Mouse (Mus musculus) heart, adult 2 months (tissue): Measurements from ENCODE around the gene Eef2. TPM values are rescaled to one million over a fixed set of nuclear protein-coding genes. Genes with fewer than 3 reads are reported as not detected.

Experiments used
- DNase-seq, 2 experiments: peaks; one replicate each; pipeline ENCODE4 v3.0.0; 2021
- H3K27ac ChIP-seq: fragments of 200-600 bp; 2 replicates; pipeline ENCODE4 v1.8.1; 2022
- H3K27me3 ChIP-seq: fragments of 200-500 bp; 2 replicates; pipeline ENCODE4 v1.6.1; 2012; ENCODE audit warnings: mild to moderate bottlenecking, low read length, inconsistent platforms, mixed read lengths; ENCODE audit not compliant: control insufficient read depth, insufficient read depth
- H3K36me3 ChIP-seq: fragments of 200-500 bp; 2 replicates; pipeline ENCODE4 v1.6.1; 2012; ENCODE audit warnings: low read length, inconsistent platforms; ENCODE audit not compliant: control insufficient read depth, insufficient read depth
- H3K4me1 ChIP-seq: fragments of 200-500 bp; 2 replicates; pipeline ENCODE4 v1.6.1; 2011; ENCODE audit warnings: low read length; ENCODE audit not compliant: control insufficient read depth, insufficient read depth
- H3K4me3 ChIP-seq: fragments of 200-600 bp; 2 replicates; pipeline ENCODE4 v1.8.1; 2022
- H3K79me2 ChIP-seq: fragments of 200-500 bp; replicated peaks from 2 replicates; pipeline ENCODE4 v1.6.1; 2012; ENCODE audit warnings: mild to moderate bottlenecking, inconsistent platforms, low read length, moderate library complexity, mixed read lengths; ENCODE audit not compliant: control insufficient read depth, insufficient read depth
- H3K9ac ChIP-seq: fragments of 200-500 bp; 2 replicates; pipeline ENCODE4 v1.6.1; 2012; ENCODE audit warnings: low read depth, mild to moderate bottlenecking, control low read depth, inconsistent platforms, low read length, mixed read lengths
- CTCF ChIP-seq: fragments of 200-600 bp; IDR thresholded peaks from 2 replicates; pipeline ENCODE4 v1.8.1; 2022; ENCODE audit warnings: antibody characterized with exemption, mild to moderate bottlenecking, moderate library complexity
- EP300 ChIP-seq: fragments of 200-500 bp; IDR thresholded peaks from 2 replicates; pipeline ENCODE4 v1.6.1; 2011; ENCODE audit warnings: low read depth, low read length, control low read depth; ENCODE audit not compliant: insufficient read depth
- POLR2A ChIP-seq: fragments of 200-500 bp; IDR thresholded peaks from 2 replicates; pipeline ENCODE4 v1.6.1; 2011; ENCODE audit warnings: mild to moderate bottlenecking, low read depth, low read length, control low read depth; ENCODE audit not compliant: insufficient read depth
- WGBS: fragments of 180-500 bp; shearing (Covaris S2); methylation state at CpG from one replicate; pipeline ENCODE4 v1.1.7; 2018; 5-methylcytosine and 5-hydroxymethylcytosine counted together
- intact Hi-C: fragments of 180-260 bp; cut with DNase I; formaldehyde crosslinking; loops from one replicate; pipeline ENCODE4 v1.15.1; 2025
- polyA plus RNA-seq: library from polyadenylated mRNA; depleted of rRNA; stranded (reverse); fragments of >200 nt; gene quantifications from 2 replicates; pipeline ENCODE4 v1.2.3, GENCODE M21; 2012
- total RNA-seq, 2 experiments: library from RNA; stranded (reverse); gene quantifications; 2 replicates each; pipeline ENCODE4 v1.2.3; 2021

The Eef2 gene
- total and polyA plus RNA-seq, 3 experiments, result 887 to 1,244 (median 1,027) TPM

GRCm38 (mm10) chr10:81201807-81202758, 25.7 kb downstream of the Eef2 start, which contains the start of gene Nmrk2:
Gene Nmrk2, minus strand, starts transcription at chr10:81202051.
- H3K27me3 ChIP-seq, result no peaks in the 10 kb centered on the region
- WGBS, result 39% methylated on average over 13 of the region's 13 CpGs
- DNase-seq, result peak; percentile 46 to 71
- no peaks in the 10 kb centered on the region for H3K79me2 ChIP-seq
- H3K36me3 ChIP-seq, result no peaks in the 10 kb centered on the region
- H3K9ac ChIP-seq, result peak within 1 kb of the TSS; percentile 45
- H3K27ac ChIP-seq, result peak within 1 kb of the TSS; percentile 96
- no peaks in the 10 kb centered on the region for H3K4me1 ChIP-seq
- H3K4me3 ChIP-seq, result no peak within 1 kb of the TSS; the same call in 1 of the 2 replicates
- intact Hi-C loops, result no loop called here
- TF ChIP-seq POLR2A (peak; percentile 65), EP300 (peak; percentile 73; the same call in 1 of the 2 replicates), CTCF (no peak)

GRCm38 (mm10) chr10:81202978-81203720, 26.7 kb downstream of the Eef2 start:
- Histone ChIP-seq H3K27me3 (no peaks in the 10 kb centered on the region), H3K27ac (peak overlapping the region; percentile 78), H3K9ac (no peak overlapping the region), H3K4me3 (no peak overlapping the region), H3K36me3 (no peaks in the 10 kb centered on the region), H3K79me2 (no peaks in the 10 kb centered on the region), H3K4me1 (no peaks in the 10 kb centered on the region)
- WGBS, result 55% methylated on average over 8 of the region's 8 CpGs
- DNase-seq, result peak in 1 of 2 experiments; percentile 40
- intact Hi-C loops, result no loop called here
- TF ChIP-seq POLR2A (peak; percentile 35; the same call in 1 of the 2 replicates), CTCF (peak; percentile 14; the same call in 1 of the 2 replicates), EP300 (no peak; the same call in 1 of the 2 replicates)

GRCm38 (mm10) chr10:81204137-81204536, 27.7 kb downstream of the Eef2 start:
- 40% methylated on average over 4 of the region's 4 CpGs for WGBS
- DNase-seq, result no peak

GRCm38 (mm10) chr10:81210154-81210553, 33.7 kb downstream of the Eef2 start:
- 98% methylated on average over 5 of the region's 5 CpGs for WGBS
- intact Hi-C loops, result no loop called here

More at GRCm38 (mm10) chr10:81204137-81204536, 27.7 kb downstream of the Eef2 start:
- Histone ChIP-seq H3K9ac (no peak overlapping the region), H3K27ac (peak overlapping the region; percentile 78), H3K36me3 (no peaks in the 10 kb centered on the region), H3K27me3 (no peaks in the 10 kb centered on the region), H3K4me1 (no peaks in the 10 kb centered on the region), H3K4me3 (no peak overlapping the region), H3K79me2 (no peaks in the 10 kb centered on the region)
- intact Hi-C loops, result no loop called here
- TF ChIP-seq CTCF, result no peak
- no peak for TF ChIP-seq EP300
- TF ChIP-seq POLR2A, result no peak; the same call in none of the 2 replicates

DNA sequence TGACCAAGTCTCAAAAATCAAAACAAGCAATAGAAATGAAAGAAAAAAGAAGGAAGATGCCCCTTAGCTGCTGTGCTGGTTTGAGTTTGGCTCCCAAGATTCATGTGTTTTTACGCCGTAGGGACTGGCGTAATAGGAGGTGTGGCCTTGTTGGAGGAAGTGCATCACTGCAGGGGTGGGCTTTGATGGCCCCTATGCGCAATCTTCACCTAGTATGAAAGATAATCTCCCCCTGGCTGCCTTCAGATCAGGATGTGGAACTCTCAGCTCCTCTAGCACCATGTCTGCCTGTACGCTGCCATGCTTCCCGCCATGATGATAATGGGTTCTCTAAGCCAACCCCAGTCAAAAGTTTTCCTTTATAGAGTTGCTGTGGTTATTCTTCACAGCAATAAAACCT, 39.8 kb downstream of the Eef2 start:
- Histone ChIP-seq H3K27me3 (no peaks in the 10 kb centered on the region; the same call in 1 of the 2 replicates), H3K9ac (no peak overlapping the region), H3K4me1 (no peaks in the 10 kb centered on the region), H3K4me3 (no peak overlapping the region), H3K36me3 (no peaks in the 10 kb centered on the region), H3K79me2 (no peaks in the 10 kb centered on the region), H3K27ac (no peak overlapping the region)
- TF ChIP-seq EP300, result no peak
- no peak for TF ChIP-seq POLR2A
- no peak for TF ChIP-seq CTCF
- intact Hi-C loops, result no loop called here
- WGBS, result 88% methylated on average over 6 of the region's 6 CpGs
- no peak for DNase-seq

More at GRCm38 (mm10) chr10:81210154-81210553, 33.7 kb downstream of the Eef2 start:
- no peak overlapping the region for H3K9ac ChIP-seq
- no peaks in the 10 kb centered on the region for H3K27me3 ChIP-seq
- no peaks in the 10 kb centered on the region for H3K36me3 ChIP-seq
- H3K27ac ChIP-seq, result no peak overlapping the region
- no peaks in the 10 kb centered on the region for H3K4me1 ChIP-seq
- no peak for DNase-seq
- no peak overlapping the region for H3K4me3 ChIP-seq
- TF ChIP-seq POLR2A (peak; percentile 20; the same call in 1 of the 2 replicates), EP300 (no peak), CTCF (peak; percentile 57)
- H3K79me2 ChIP-seq, result no peaks in the 10 kb centered on the region
